Mouse (Mus musculus): ENCODE measurements around the gene Noc2l. TPM values are rescaled to one million over a fixed set of nuclear protein-coding genes. Genes with fewer than 3 reads are reported as not detected.
A peak's percentile ranks its signal among the peaks of the same experiment; 100 is the strongest.

Gene Noc2l
- 10 to 100 TPM; 40.2 to 44.0 TPM for total RNA-seq (2021)
- long read RNA-seq, experiment 1, transcript Noc2l-201 (19 exons, 2,785 nt) = major isoform, 68 of 91 reads
- long read RNA-seq, experiment 1, partial matches to known transcripts = 10 of 91 reads
- long read RNA-seq, experiment 1, other reads (novel, unspliced or antisense) = 13 of 91 reads
- long read RNA-seq, experiment 2, transcript Noc2l-201 (19 exons, 2,785 nt) = major isoform, 107 of 165 reads
- long read RNA-seq, experiment 2, partial matches to known transcripts = 32 of 165 reads
- long read RNA-seq, experiment 2, other reads (novel, unspliced or antisense) = 26 of 165 reads

DNA sequence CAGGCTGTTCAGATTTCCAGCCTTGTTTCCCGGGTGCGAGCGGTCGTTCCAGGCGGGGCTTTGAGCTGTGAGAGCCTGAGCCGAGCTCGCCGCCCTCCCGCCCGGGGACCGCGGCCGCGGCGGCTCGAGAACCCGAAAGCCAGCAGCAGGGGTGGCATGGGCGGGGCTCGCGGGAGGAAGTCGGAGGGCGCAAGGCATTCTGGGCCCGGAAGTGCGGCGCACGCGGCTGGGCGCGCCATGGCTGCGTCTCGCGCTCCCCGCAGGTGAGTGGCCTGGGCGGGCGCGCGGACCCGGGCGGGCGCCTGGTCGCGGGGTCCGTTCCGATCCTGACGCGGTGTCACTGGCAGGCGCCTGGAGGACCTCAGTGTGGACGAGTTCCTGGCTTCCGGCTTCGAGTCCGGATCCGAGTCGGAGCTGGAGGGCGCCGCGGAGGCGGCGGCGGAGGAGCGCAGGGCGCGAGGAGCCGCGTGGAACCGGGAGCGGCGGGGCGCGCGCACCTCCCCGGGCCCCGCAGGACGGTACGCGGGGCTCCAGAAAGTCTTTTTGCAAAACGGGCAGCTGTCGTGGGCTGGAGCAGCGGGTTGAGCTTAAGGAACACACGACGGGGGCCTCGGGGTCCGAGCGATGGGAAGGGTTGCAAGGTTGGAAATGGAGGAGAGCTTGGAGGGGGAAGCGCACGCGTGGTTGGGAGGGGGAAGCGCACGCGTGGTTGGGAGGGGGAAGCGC, at the start of gene Noc2l:
Gene Noc2l (plus strand): TSS at position 203 of the 726 bp plus-strand sequence.
- peak; percentile 84 to 90 for DNase-seq (ENCODE audit: low spot score in 2 of 2)

DNA sequence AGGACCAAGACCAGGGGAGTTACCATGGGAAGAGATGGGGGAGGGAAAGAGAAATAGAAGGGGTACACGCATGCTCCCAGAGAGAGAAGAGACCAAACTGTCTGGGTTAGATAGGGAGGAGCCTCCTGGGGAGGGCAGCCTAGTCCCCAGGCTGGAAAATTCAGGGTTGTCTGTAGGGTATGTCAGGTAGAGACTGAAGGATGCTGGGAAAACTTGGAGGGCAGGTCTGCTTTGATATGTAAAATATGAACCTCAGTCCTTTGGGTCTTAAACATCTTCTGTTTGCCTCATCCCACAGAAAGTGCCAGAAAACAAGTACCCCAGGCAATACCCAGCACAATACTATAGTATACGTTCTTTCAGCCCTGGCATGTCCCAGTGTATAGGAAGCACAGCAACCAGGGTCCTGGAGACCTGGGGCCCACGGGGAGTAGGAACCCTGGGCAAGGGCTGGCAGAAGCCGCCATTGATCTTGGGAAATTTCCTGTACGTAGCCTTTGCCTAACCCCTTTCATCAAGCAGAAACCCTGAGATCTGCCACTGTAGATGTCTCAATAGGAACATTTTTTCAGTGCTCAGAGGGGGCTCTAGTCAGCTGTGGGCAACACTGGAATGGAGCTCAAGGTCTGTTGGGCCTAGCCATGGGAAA, 47.5 kb upstream of the Noc2l start:
- no peak for DNase-seq (ENCODE audit: low spot score in 2 of 2)

DNA sequence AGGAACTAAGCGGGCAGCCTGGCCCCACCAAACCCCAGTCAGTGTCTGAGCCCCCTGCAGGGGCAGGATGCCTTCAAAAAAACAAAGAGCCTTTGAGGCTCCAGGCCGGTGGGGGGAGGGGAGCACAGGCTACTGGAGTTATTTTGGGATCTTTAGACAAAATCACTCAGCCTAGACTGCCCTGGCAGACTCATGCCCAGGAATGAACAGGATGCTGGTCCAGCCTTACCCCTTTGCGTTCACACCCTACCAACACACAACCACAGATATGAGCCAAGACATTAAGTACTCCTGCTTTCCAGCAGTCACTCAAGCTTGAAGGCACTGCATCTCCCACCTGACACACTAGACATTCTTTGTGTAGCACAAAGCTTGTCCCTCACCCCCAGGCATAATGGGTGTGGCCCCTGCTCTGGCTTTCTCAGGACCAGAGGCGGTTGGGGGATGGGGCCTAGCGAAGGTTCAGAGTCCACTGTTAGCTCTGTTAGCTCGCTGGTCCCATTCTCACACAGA, 46.9 kb upstream of the Noc2l start:
- DNase-seq (ENCODE audit: low spot score in 2 of 2) = no peak

DNA sequence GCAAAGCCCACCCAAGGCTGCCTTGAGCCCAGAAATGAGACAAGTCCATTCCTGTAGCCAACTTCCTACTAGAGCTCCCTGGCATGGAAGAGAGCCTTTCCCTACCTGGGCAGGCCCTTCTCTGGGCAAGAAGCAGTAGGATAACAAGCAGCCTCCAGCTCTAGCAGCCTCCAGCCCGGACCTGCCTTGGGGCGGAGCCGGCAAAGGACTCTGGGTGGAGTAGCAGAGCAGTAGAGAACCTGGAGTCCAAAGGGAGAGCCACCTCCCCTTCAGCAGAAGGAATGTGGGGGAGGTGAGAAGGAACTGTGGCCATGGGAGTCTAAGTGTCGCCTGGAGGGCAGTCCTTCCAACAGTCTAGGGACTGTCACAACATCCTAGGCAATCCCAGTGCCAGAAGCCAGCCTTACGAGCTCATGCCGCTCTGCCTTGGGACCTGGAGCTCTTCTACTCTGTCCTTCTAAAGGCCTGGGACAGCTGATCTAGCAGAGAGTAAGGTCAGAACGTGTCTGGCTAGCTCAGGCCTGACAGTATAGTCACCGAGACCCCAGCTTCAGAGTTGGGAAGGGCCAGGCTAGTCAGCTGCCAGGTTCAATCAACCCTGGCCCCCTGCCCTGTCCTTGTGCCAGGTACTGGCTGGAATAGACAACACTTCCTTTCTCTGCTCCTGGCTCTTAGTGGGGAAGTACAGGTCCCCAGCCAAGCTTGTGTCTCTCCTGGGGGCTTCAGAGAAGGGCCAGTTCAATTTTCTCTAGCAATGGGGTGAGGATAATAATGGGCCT, 43.2 kb upstream of the Noc2l start:
- no peak for DNase-seq (ENCODE audit: low spot score in 2 of 2)

DNA sequence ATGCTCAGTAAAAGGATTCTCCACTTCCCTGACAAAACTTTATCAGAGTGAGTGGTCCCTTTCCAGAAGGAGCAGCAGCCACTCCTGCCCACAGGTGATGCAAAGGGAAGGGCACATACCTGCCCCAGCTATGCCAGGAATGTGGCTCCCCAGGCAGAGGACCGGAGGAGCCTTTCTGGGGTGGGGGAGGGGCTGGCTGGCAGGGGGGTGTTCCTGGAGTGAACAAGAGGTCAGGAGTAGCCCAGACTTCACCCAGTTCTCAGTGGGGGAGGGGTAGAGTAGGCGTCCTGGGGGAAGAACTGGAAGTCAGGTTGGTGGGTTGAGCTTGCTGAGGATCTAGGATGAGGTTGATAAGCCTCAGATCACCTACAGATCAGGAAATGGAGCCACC, 42.6 kb upstream of the Noc2l start:
- DNase-seq (ENCODE audit: low spot score in 2 of 2) = no peak

DNA sequence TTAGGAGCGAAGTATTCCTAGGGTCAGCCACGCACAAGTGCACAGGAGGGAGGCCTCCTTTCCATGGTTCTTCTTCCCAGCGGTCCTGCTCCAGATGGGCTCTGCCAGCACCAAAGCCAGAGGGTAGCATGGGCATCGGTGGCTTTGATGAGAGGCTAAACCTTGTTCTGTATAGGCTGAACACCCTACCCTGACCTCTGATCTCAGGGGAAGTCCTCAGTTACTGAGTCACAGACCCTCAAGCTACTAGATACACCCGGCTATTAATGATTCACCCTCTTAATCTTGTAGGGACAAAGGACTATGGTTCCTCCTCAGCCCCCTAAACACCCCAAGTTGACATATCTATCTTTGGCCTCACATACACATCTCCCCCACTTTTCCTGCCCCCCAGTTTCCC, 41.9 kb upstream of the Noc2l start:
- no peak for DNase-seq (ENCODE audit: low spot score in 2 of 2)

DNA sequence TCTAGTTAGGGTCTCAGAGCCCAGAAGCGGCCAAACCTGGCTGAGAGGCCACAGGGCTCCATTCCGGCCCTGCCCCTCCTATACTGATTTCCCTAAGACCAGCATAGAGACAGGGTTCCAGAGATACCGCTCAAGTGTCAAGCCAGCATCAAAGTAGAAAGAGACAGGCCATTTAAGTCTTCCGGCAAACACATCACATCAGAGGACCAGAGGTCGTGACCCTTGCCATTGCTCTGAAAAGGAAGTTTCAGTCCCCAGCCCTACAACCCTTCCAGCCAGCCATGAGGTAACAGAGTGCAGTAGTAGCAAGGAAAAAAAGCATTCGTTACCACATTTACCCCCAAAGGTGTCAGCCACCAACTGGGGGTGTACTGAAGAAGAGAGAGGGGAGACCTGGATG, 41.5 kb upstream of the Noc2l start:
- DNase-seq (ENCODE audit: low spot score in 2 of 2) = no peak

DNA sequence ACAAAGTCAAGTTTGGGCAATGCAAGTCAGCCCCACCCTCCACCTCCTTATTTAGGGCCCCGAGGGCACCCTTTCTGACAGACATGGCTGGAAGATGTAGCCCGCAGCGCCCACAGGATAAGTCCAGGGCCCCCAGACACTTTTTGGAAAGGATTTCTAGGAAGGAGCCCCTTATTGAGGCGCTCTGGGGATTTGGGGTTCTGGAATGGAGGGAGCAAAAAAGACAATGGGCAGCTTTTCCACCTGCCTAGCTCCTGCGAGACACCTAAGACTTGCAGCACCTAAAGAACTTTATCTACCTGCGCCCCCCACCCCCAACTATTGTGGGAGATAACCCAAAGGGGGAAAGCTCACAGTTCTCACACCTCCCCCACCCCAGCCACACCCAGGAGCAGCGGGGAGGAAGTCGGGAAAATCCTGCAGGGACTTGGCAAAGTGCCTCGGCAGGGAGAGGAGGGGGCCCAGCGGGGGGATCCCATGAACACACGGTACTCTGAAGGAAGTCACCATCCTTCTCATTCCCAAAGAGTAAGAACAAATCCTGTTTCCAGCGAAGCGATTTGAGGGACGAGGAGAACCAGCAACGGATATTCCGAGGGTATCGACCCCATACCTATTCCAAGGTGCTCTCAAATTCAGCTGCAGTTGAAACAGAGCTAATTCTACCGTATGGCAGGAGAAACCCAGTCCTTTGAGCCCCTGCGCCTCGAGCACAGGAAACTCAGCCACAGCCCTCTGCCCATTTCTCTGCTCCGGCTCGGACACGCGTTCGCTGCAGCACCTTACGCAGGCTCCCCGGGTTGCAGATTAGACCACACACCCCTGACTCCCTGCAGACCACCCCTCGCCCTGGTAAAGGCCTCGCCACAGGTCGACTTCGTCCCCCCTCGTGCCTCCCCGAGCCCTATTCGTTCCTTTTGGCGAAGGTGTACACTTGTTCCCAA, 39.6 kb upstream of the Noc2l start:
- peak in 1 of 2 experiments; percentile 25 for DNase-seq (ENCODE audit: low spot score in 2 of 2)

DNA sequence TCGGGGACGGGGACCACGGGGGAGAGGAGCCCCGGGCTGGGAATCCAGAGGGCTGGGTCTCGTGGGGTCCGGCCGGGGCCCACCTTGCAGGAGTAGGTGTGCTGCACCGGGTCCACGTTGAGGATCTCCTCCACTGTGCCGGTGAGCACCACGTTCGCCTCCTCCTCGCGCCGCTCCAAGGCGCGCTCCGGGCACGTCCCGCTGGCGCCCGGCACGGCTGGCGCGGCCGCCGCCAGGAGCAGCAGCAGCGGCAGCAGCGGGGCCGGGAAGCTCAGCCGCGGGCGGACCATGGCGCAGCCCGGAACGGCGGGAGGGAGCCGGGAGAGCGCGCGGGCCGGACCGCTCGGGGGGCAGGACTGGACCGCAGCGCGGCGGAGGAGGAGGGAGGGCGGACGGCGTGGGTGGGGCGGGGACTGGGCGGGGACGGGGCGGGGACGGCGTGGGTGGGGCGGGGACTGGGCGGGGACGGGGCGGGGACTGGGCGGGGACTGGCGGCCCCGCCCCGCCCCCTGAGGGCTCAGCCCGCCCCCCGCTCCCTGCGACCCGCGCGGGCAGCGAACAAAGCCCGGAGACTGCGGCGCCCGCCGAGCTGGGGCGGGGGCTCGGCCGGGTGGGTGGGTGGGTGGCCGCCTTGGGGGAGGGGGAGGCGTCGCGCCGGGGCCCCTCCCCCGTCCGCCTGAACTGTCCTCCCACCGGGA, 38.5 kb upstream of the Noc2l start, which contains the start of gene Agrn:
Gene Agrn (minus strand): TSS at position 358 of the 698 bp plus-strand sequence.
- peak; percentile 74 to 77 for DNase-seq (ENCODE audit: low spot score in 2 of 2)

DNA sequence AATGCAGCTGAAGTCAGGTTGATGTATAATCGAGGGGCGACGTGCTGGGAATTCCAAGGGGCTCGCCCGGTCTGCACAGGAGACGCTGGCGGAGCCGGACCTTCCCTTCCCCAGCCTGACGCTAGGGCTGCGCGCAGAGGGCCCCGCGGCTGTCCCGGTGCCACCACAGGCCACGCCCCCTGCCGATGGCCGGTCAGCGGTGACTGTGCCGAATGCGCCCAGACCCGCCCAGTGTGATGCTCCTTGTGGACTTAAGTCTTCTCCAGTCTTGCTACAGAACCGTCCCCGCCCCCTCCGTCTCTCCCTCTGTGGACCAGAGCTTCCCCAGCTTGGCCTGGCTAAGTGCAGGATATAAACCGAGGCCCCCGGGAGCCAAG, 38.0 kb upstream of the Noc2l start:
- DNase-seq (ENCODE audit: low spot score in 2 of 2) = peak; percentile 84 to 89

DNA sequence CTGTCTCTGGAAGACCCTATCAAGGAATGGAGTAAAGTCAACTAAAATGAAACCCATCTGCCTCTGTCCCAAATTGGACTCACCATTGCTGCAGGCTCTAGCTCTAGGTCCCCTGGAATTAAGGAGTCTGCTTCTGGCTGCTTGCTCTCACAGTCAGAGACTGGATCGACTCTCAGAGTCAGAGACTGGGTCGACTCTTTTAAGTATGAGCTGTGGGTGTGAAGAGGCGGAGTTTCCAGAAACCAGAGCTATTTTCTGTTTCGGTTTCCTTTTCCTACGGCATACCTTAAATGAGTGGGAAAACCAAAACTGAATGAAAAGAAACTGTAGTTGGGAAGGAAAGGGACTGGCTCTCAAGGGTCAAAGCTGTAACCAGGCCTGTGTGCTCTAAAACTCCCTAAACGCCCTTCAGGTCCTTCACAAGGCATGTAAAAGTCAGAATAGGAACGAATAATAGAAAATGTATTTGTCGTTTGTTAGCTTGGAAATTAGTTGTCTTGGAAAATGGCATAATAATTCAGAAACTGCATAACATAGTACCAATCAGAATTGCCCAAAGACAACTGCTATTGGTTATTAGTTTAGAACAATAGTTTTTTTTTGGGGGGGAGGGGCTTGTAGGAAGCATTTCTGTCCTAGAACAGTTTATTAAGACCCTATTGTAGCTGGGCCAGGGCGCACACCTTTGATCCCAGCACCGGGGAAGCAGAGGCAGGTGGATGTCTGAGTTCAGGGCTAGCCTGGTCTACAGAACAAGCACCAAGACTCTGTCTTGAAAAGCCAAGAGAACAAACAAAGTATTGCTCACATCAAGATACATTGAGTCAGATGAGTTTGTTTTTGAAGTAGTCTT, 35.0 kb upstream of the Noc2l start, which contains the start of gene Isg15:
Gene Isg15 (minus strand): TSS at position 196 of the 853 bp plus-strand sequence.
- no peak for DNase-seq (ENCODE audit: low spot score in 2 of 2)

DNA sequence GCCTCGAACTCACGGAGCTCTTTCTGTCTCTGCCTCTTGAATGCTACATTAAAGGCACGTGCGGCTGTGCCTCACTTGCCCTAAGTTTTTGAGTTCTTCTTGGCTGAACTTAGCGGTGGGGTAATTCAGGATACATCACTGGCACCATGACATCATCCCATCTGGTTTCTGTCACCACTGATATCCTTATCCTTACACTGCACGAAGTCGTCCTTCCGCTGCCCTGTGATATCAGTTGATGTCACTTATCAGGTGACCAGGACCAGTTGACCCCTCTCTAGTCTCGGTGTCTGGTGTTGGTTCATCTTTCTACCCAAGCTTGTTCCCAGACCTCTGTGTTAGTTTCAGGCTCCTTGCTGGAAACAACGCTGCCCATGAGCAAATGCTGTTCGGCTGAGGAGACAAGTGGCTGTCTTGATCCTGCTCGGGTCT, 33.3 kb upstream of the Noc2l start:
- no peak for DNase-seq (ENCODE audit: low spot score in 2 of 2)

DNA sequence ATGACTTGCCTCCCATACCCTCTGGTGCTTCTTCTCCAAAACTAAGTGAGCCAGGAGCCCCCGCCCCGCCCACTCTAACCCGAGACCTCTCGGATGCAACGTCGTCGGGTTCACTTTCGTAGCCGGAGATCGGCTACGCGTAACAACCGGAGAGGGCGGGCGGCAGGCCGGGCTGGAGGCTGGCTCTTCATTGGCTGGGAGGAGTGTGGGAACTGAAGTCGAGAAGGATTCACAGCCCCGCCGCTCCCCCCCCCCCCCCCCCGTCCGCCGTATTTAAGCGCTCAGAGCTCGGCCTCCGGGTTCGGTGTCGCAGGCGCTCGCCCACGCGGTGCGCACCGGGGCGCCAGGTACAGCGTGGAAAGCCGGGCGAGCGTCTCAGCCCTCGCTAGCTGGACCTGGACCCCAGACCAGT, 32.8 kb upstream of the Noc2l start, which contains the start of gene AW011738:
Gene AW011738 (plus strand): TSS at position 304 of the 412 bp plus-strand sequence.
- DNase-seq (ENCODE audit: low spot score in 2 of 2) = peak; percentile 50 to 65

DNA sequence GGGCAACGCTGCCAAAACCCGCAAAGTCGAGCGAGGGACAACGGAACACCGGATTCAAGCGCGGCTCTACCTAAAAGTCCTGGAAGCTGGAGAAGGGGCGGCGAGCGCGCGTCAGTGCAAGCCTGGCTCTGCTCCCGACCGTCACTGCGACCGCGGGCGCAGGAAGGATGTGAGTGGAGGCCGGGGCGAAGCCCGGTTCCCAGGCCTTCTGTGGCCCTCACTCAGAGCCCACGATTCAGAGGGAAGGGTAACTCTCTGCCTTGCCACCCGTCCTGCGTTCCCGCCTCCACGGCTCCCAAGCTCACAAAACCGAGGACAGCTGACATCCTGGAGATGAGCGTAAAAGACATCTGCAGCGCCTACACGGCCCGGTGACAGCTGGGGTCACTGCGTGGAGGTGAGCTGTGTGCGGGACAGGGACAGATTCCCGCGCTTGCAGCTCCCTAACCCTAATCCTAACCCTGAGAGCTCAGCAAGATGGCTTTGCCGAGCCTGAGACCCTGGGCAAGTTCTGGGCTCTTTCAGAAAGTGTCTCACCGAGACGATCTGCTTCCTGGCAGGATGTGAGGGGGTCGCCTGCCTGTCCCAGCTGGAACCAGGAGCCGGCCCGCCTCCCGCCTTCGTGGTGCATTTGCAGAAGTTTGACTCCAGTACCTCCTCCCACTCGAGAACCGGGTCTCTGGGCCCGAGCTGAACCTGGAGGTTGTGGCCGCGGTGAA, 32.2 kb upstream of the Noc2l start:
- DNase-seq (ENCODE audit: low spot score in 2 of 2) = peak in 1 of 2 experiments; percentile 18

DNA sequence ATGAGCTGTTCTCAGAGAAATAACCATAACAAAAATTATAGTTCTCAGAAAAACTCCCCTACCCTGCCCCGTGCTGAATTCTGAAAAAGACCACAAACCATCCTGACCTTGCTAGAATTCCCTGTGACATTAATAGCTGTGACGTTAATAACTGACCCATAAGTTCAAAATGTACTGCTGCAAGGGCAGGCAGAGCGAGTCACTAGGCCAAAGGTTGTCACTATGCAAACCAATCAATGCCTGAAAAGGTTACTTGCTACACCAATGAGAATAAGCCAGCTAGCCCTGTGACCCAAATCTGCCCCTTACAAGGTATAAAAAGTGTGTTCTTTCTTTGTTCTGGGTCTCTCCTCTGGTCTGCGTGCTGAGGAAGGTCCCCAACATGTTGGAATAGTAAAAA, 26.9 kb upstream of the Noc2l start:
- DNase-seq (ENCODE audit: low spot score in 2 of 2) = no peak

DNA sequence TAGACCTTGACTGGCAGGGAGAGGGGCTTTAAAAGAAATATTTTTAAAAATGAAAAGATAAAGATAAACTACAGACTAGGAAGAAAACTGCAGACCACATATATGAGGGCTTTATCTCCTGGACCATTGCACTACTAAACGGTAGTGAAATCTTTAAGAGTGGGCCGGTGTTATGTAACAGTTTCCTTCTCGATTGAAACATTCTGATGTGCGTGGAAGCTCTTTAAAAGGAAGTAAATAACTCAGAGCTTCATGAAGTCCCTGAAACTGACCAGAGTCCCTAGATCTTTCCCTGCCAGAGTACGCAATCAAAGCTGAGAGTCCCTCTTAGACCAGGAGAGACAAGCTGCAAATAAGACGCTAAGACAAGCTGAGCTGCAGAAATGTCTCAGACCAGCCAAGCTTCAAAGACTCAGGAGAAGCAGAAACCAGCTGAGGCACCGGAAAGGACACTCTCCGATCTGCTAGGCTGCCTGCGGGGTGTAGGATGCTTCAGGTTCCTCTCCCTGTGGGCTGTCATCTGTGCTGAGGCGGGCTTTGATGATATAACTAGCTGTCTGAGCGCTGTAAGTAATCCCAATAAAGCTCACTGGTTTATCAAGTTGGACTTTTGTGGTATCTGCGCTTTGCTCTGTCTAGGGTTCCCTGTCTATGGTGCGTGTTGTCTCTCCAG, 25.7 kb upstream of the Noc2l start:
- no peak for DNase-seq (ENCODE audit: low spot score in 2 of 2)

DNA sequence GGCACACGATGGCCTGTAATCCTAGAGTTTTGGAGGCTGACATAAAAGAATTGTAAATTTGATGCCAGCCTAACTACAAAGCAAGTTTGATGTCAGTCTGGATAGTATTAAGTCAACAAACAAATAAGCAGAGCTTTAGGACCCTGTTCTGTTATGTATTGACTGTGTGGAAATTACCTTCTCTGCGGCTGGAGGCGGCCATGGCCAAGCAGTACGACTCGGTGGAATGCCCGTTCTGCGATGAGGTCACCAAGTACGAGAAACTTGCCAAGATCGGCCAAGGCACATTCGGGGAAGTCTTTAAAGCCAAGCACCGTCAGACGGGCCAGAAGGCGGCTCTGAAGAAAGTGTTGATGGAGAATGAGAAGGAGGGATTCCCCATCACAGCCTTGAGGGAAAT, 22.7 kb upstream of the Noc2l start:
- no peak for DNase-seq (ENCODE audit: low spot score in 2 of 2)
